Mouse (Mus musculus) kidney, adult 2 months (tissue): ENCODE measurements at regions not wholly inside any gene's neighbourhood (a gene's known extent, or its start where the extent isn't known, plus 50 kb on each side); places are given as distances from the start of the nearest gene placed in this dataset.
A peak's percentile ranks its signal among the peaks of the same experiment; 100 is the strongest.

Experiments
- DNase-seq: peaks from one replicate; pipeline ENCODE4 v3.0.0; 2021
- H3K27ac ChIP-seq: fragments of 200-500 bp; 2 replicates; pipeline ENCODE4 v1.5.1; 2012; ENCODE audit warnings: low read depth, low read length, control low read depth, inconsistent platforms; ENCODE audit not compliant: insufficient read depth
- H3K27me3 ChIP-seq: fragments of 200-500 bp; replicated peaks from 2 replicates; pipeline ENCODE4 v1.6.1; 2012; ENCODE audit warnings: mild to moderate bottlenecking, moderate library complexity, low read length, inconsistent platforms; ENCODE audit not compliant: control insufficient read depth, insufficient read depth
- H3K36me3 ChIP-seq: fragments of 200-500 bp; 2 replicates; pipeline ENCODE4 v1.6.1; 2012; ENCODE audit warnings: mild to moderate bottlenecking, moderate library complexity, low read length, inconsistent platforms; ENCODE audit not compliant: control insufficient read depth, insufficient read depth
- H3K4me1 ChIP-seq: fragments of 200-500 bp; 2 replicates; pipeline ENCODE4 v1.6.1; 2011; ENCODE audit warnings: low read length; ENCODE audit not compliant: control insufficient read depth, insufficient read depth
- H3K4me3 ChIP-seq: fragments of 200-500 bp; 2 replicates; pipeline ENCODE4 v1.5.1; 2011; ENCODE audit warnings: mild to moderate bottlenecking, low read depth, low read length, control low read depth; ENCODE audit not compliant: insufficient read depth
- CTCF ChIP-seq: fragments of 200-500 bp; conservative IDR thresholded peaks from 2 replicates; pipeline ENCODE4 v1.5.1; 2011; ENCODE audit warnings: low read depth, mild to moderate bottlenecking, control low read depth, low read length, moderate library complexity, mixed read lengths; ENCODE audit not compliant: insufficient read depth, insufficient read length
- POLR2A ChIP-seq: fragments of 200-500 bp; IDR thresholded peaks from one replicate; pipeline ENCODE4 v1.6.1; 2011; ENCODE audit warnings: low read depth, low read length, control low read depth
- WGBS: fragments of 180-500 bp; shearing (Covaris S2); methylation state at CpG from one replicate; pipeline ENCODE4 v1.1.7; 2018; 5-methylcytosine and 5-hydroxymethylcytosine counted together

GRCm38 (mm10) chr9:116354056-116354732 lies 179.0 kb upstream of the Tgfbr2 start:
- no peak for TF ChIP-seq POLR2A
- no peak for TF ChIP-seq CTCF
- Histone ChIP-seq H3K4me1 (no peaks in the 10 kb centered on the region; the same call in 1 of the 2 replicates), H3K27me3 (no peaks in the 10 kb centered on the region), H3K36me3 (no peaks in the 10 kb centered on the region), H3K4me3 (no peak overlapping the region), H3K27ac (no peak overlapping the region)
- no peak for DNase-seq
- WGBS, result 73% methylated on average over 7 of the region's 7 CpGs

GRCm38 (mm10) chr9:116352801-116353494 lies 177.8 kb upstream of the Tgfbr2 start:
- Histone ChIP-seq H3K27me3 (no peaks in the 10 kb centered on the region), H3K4me1 (no peaks in the 10 kb centered on the region; the same call in 1 of the 2 replicates), H3K4me3 (no peak overlapping the region), H3K36me3 (no peaks in the 10 kb centered on the region), H3K27ac (no peak overlapping the region)
- TF ChIP-seq CTCF, result no peak
- no peak for TF ChIP-seq POLR2A
- DNase-seq, result no peak
- whole genome bisulfite sequencing, result 81% methylated on average over 4 of the region's 4 CpGs

- TF ChIP-seq CTCF (no peak), POLR2A (no peak)
- Histone ChIP-seq H3K27me3 (no peaks in the 10 kb centered on the region), H3K4me1 (no peaks in the 10 kb centered on the region; the same call in 1 of the 2 replicates), H3K36me3 (no peaks in the 10 kb centered on the region), H3K27ac (peak overlapping the region; percentile 57; the same call in 1 of the 2 replicates), H3K4me3 (no peak overlapping the region)
- DNase-seq, result peak; percentile 89
- WGBS, result 54% methylated on average over 10 of the region's 10 CpGs
These were observed 175.8 kb upstream of the Tgfbr2 start for GRCm38 (mm10) chr9:116350804-116351547.

GRCm38 (mm10) chr9:116347021-116347420 lies 171.9 kb upstream of the Tgfbr2 start:
- DNase-seq, result no peak

GRCm38 (mm10) chr9:116346495-116346894 lies 171.3 kb upstream of the Tgfbr2 start:
- Histone ChIP-seq H3K4me1 (no peaks in the 10 kb centered on the region; the same call in 1 of the 2 replicates), H3K27ac (no peak overlapping the region), H3K4me3 (no peak overlapping the region), H3K27me3 (no peaks in the 10 kb centered on the region), H3K36me3 (no peaks in the 10 kb centered on the region)
- DNase-seq, result no peak
- no peak for TF ChIP-seq CTCF
- no peak for TF ChIP-seq POLR2A
- WGBS, result 91% methylated on average over 7 of the region's 7 CpGs

More at GRCm38 (mm10) chr9:116347021-116347420, 171.9 kb upstream of the Tgfbr2 start:
- Histone ChIP-seq H3K4me1 (no peaks in the 10 kb centered on the region; the same call in 1 of the 2 replicates), H3K27ac (no peak overlapping the region), H3K36me3 (no peaks in the 10 kb centered on the region), H3K27me3 (no peaks in the 10 kb centered on the region), H3K4me3 (no peak overlapping the region)
- WGBS, result 95% methylated on average over 8 of the region's 8 CpGs
- no peak for TF ChIP-seq POLR2A
- no peak for TF ChIP-seq CTCF

GRCm38 (mm10) chr9:116343086-116343481 lies 167.9 kb upstream of the Tgfbr2 start:
- 83% methylated on average over 3 of the region's 3 CpGs for WGBS
- DNase-seq, result no peak
- H3K4me1 ChIP-seq, result no peaks in the 10 kb centered on the region
- H3K27ac ChIP-seq, result no peak overlapping the region
- H3K27me3 ChIP-seq, result no peaks in the 10 kb centered on the region
- H3K36me3 ChIP-seq, result no peaks in the 10 kb centered on the region
- no peak for TF ChIP-seq POLR2A
- no peak for TF ChIP-seq CTCF
- H3K4me3 ChIP-seq, result no peak overlapping the region
